Mouse (Mus musculus) urinary bladder, adult 18-20 months (tissue): ENCODE results near the gene Cd3eap.

ENCODE experiments used
- DNase-seq, 2 experiments: peaks; one replicate each; pipeline ENCODE4 v3.0.0; 2022; ENCODE audit warnings: low spot score in 2 of 2, mixed read lengths in 2 of 2

The Cd3eap gene

GRCm38 (mm10) chr7:19332709-19333352 lies 26.5 kb downstream of the Cd3eap start:
- peak; percentile 61 to 62 for DNase-seq

GRCm38 (mm10) chr7:19331910-19332309 lies 27.4 kb downstream of the Cd3eap start:
- no peak for DNase-seq

GRCm38 (mm10) chr7:19328425-19328824 lies 30.9 kb downstream of the Cd3eap start:
- no peak for DNase-seq

- DNase-seq, result no peak
Measured at GRCm38 (mm10) chr7:19327782-19328181, 31.5 kb downstream of the Cd3eap start.

- peak; percentile 67 to 87 for DNase-seq
Measured at GRCm38 (mm10) chr7:19327128-19327527, 32.2 kb downstream of the Cd3eap start.

- peak; percentile 71 to 76 for DNase-seq
Measured at GRCm38 (mm10) chr7:19326359-19326758, 32.9 kb downstream of the Cd3eap start.

GRCm38 (mm10) chr7:19325262-19326199 lies 33.8 kb downstream of the Cd3eap start:
- no peak for DNase-seq

GRCm38 (mm10) chr7:19324221-19324620 lies 35.1 kb downstream of the Cd3eap start:
- no peak for DNase-seq

- DNase-seq, result peak in 1 of 2 experiments; percentile 81
Measured at GRCm38 (mm10) chr7:19322489-19322888, 36.8 kb downstream of the Cd3eap start.

- no peak for DNase-seq
Measured at GRCm38 (mm10) chr7:19321464-19321863, 37.8 kb downstream of the Cd3eap start.

GRCm38 (mm10) chr7:19320637-19321036 lies 38.6 kb downstream of the Cd3eap start:
- no peak for DNase-seq

- DNase-seq, result peak; percentile 90 to 95
Measured at GRCm38 (mm10) chr7:19319906-19320305, 39.4 kb downstream of the Cd3eap start.

- no peak for DNase-seq
Measured at GRCm38 (mm10) chr7:19319458-19319857, 39.8 kb downstream of the Cd3eap start.

- no peak for DNase-seq
Measured at GRCm38 (mm10) chr7:19318676-19319075, 40.6 kb downstream of the Cd3eap start.

- no peak for DNase-seq
Measured at GRCm38 (mm10) chr7:19318201-19318600, 41.1 kb downstream of the Cd3eap start.

GRCm38 (mm10) chr7:19316451-19317161 lies 42.7 kb downstream of the Cd3eap start:
- peak in 1 of 2 experiments; percentile 65 for DNase-seq

- DNase-seq, result no peak
Measured at GRCm38 (mm10) chr7:19314033-19314432, 45.2 kb downstream of the Cd3eap start.

- DNase-seq, result no peak
Measured at GRCm38 (mm10) chr7:19311991-19312390, 47.3 kb downstream of the Cd3eap start.

- DNase-seq, result peak; percentile 85 to 89
Measured at GRCm38 (mm10) chr7:19309884-19310641, 49.2 kb downstream of the Cd3eap start, which contains the start of gene Fosb. Gene Fosb, minus strand, starts transcription at chr7:19310051.

- no peak for DNase-seq
Measured at GRCm38 (mm10) chr7:19309278-19309883, 49.9 kb downstream of the Cd3eap start.
